Mouse (Mus musculus) lung, adult 10 weeks (tissue): ENCODE results near the gene Map3k6. TPM values are rescaled to one million over a fixed set of nuclear protein-coding genes. Genes with fewer than 3 reads are reported as not detected.

Source experiments
- polyA plus RNA-seq: library from polyadenylated mRNA; stranded (reverse); fragments of 350-450 nt; fragmentation: Illumina TruSeq; extraction: RNeasy Lipid Tissue Mini Kit (QIAGEN cat#74804); gene quantifications from one replicate; pipeline ENCODE4 v1.2.3, GENCODE M21; 2014; ENCODE audit warnings: low read depth, low replicate concordance; ENCODE audit not compliant: insufficient read depth

The Map3k6 gene
- polyA plus RNA-seq = 20.8 TPM

GRCm38 (mm10) chr4:133240490-133240921 is at the start of gene Map3k6:
Gene Map3k6, plus strand, starts transcription at chr4:133240818.

GRCm38 (mm10) chr4:133211751-133212561 is 28.7 kb upstream of the Map3k6 start, which contains the start of the genes Cd164l2 and Gpr3:
Gene Cd164l2, plus strand, starts transcription at chr4:133212131.
Gene Gpr3, minus strand, starts transcription at chr4:133212536.

GRCm38 (mm10) chr4:133262882-133263281 is 22.3 kb downstream of the Map3k6 start, which contains the start of gene Sytl1:
Gene Sytl1, minus strand, starts transcription at chr4:133263113.

GRCm38 (mm10) chr4:133277104-133278026 is 36.7 kb downstream of the Map3k6 start, which contains the start of gene Tmem222:
Gene Tmem222, minus strand, starts transcription at chr4:133277792.

Other genes starting within 250 kb of the Map3k6 start
- 4.2 TPM for gene Ahdc1, start 229.6 kb upstream of the Map3k6 start, polyA plus RNA-seq
- gene Wasf2, start 110.3 kb upstream of the Map3k6 start, polyA plus RNA-seq = 25.5 TPM
- gene Cd164l2, start 28.7 kb upstream of the Map3k6 start, polyA plus RNA-seq = 2.5 TPM
- not detected for gene Gpr3, start 28.3 kb upstream of the Map3k6 start, polyA plus RNA-seq
- 2.9 TPM for gene Sytl1, start 22.3 kb downstream of the Map3k6 start, polyA plus RNA-seq
- 49.0 TPM for gene Tmem222, start 37.0 kb downstream of the Map3k6 start, polyA plus RNA-seq
- gene Wdtc1, start 112.7 kb downstream of the Map3k6 start, polyA plus RNA-seq = 14.0 TPM
- gene Slc9a1, start 128.9 kb downstream of the Map3k6 start, polyA plus RNA-seq = 9.4 TPM
- 8.4 TPM for gene Tent5b, start 239.3 kb downstream of the Map3k6 start, polyA plus RNA-seq